Comparison of ENCODE assay signal across 12 mouse cellular contexts in genomic region chr11:97589216-97589615, GRCm38 (mm10). TPM values are rescaled to one million over a fixed set of nuclear protein-coding genes. Genes with fewer than 3 reads are reported as not detected.
DNase-seq lines count a peak whose midpoint lies in the region; ATAC-seq and TF ChIP-seq lines count a peak whose summit lies in the region.
"Had no signal": no experiment of that assay in that cellular context is flagged by ENCODE, and none has a peak within 500 bp of the region (broad histone marks: within the 10 kb centered on the region; RNA-seq: fewer than 3 reads in every experiment).

No protein-coding gene starts in this region.

- no peak overlapping the region for H3K4me3 ChIP-seq in kidney, postnatal 0 days (replicated peaks; ENCODE audit: low read depth, low read length)
- H3K4me3 ChIP-seq in embryonic facial prominence, embryonic 10.5 days, result 0 out of 2 replicates have a peak overlapping the region, but pooled peaks have one; percentile 13
- H3K4me3 ChIP-seq in kidney, adult 2 months (ENCODE audit: insufficient read depth, low read depth, low read length), result no peak overlapping the region
- H3K4me3 ChIP-seq: heart, embryonic 15.5 days; lung, embryonic 15.5 days had no signal

- TF ChIP-seq CTCF in kidney, postnatal 0 days (IDR thresholded peaks at IDR 0.05; ENCODE audit: low read depth), result no peak
- TF ChIP-seq CTCF in kidney, adult 2 months (conservative IDR thresholded peaks at IDR 0.05; ENCODE audit: insufficient read depth, insufficient read length, low read depth, low read length), result no peak

- WGBS in kidney, postnatal 0 days, result 14% methylated on average over 10 of the region's 10 CpGs
- 3% methylated on average over 10 of the region's 10 CpGs for WGBS in embryonic facial prominence, embryonic 10.5 days
- WGBS in kidney, adult 2 months, result 34% methylated on average over 10 of the region's 10 CpGs

- H3K27ac ChIP-seq in kidney, postnatal 0 days, result no peak overlapping the region
- H3K27ac ChIP-seq in embryonic facial prominence, embryonic 10.5 days (replicated peaks), result no peak overlapping the region
- no peak overlapping the region for H3K27ac ChIP-seq in kidney, adult 2 months (ENCODE audit: insufficient read depth, low read depth, low read length)
- H3K27ac ChIP-seq: heart, embryonic 15.5 days; lung, embryonic 15.5 days had no signal

- DNase-seq in kidney, postnatal 0 days (ENCODE audit: low spot score), result no peak
- DNase-seq in kidney, postnatal 10 days, result no peak
- peak; percentile 40 for DNase-seq in R1 (ENCODE audit: low read depth, low spot score)
- DNase-seq in embryonic facial prominence, embryonic 10.5 days (ENCODE audit: low spot score), result peak; percentile 62
- peak; percentile 69 for DNase-seq in lung, postnatal 36 days
- no peak for DNase-seq in layer of hippocampus, adult 18-20 months (ENCODE audit: low spot score in 2 of 2)
- no peak for DNase-seq in kidney, adult 2 months
- DNase-seq: adrenal gland, postnatal 10 days; cerebellum, adult 8-10 months had no signal

- ATAC-seq in kidney, postnatal 0 days (replicated peaks; ENCODE audit: low FRiP score, low read depth), result no peak
- ATAC-seq: intestine, embryonic 16.5 days had no signal

- no peaks in the 10 kb centered on the region for H3K9me3 ChIP-seq in kidney, postnatal 0 days (replicated peaks; ENCODE audit: low read length)
- H3K9me3 ChIP-seq in embryonic facial prominence, embryonic 10.5 days, result no peaks in the 10 kb centered on the region
- H3K9me3 ChIP-seq: heart, embryonic 15.5 days; lung, embryonic 15.5 days had no signal

- H3K4me2 ChIP-seq in kidney, postnatal 0 days (ENCODE audit: low read length), result no peak overlapping the region
- H3K4me2 ChIP-seq: heart, embryonic 15.5 days; lung, embryonic 15.5 days had no signal

- TF ChIP-seq POLR2A in kidney, adult 2 months (IDR thresholded peaks at IDR 0.05; ENCODE audit: low read depth, low read length), result no peak

- H3K4me1 ChIP-seq in kidney, postnatal 0 days (replicated peaks; ENCODE audit: insufficient read depth, low read length), result peaks cover 3% of the 10 kb centered on the region; the same call in 1 of the 2 replicates
- H3K4me1 ChIP-seq in embryonic facial prominence, embryonic 10.5 days, result peaks cover 25% of the 10 kb centered on the region
- H3K4me1 ChIP-seq in kidney, adult 2 months (ENCODE audit: control insufficient read depth, insufficient read depth, low read length), result no peaks in the 10 kb centered on the region

- H3K27me3 ChIP-seq in kidney, postnatal 0 days (ENCODE audit: insufficient read depth, low read length), result no peaks in the 10 kb centered on the region
- H3K27me3 ChIP-seq in embryonic facial prominence, embryonic 10.5 days (replicated peaks; ENCODE audit: low read depth, poor library complexity, severe bottlenecking), result peaks cover 37% of the 10 kb centered on the region
- H3K27me3 ChIP-seq in kidney, adult 2 months (replicated peaks; ENCODE audit: control insufficient read depth, insufficient read depth, low read length), result no peaks in the 10 kb centered on the region

- 0 out of 2 replicates have a peak overlapping the region, but pooled peaks have one; percentile 27 for H3K9ac ChIP-seq in kidney, postnatal 0 days (ENCODE audit: low read depth, low read length)
- H3K9ac ChIP-seq: heart, embryonic 15.5 days; lung, embryonic 15.5 days had no signal

- no peaks in the 10 kb centered on the region for H3K36me3 ChIP-seq in kidney, postnatal 0 days (ENCODE audit: insufficient read depth, low read length)
- no peaks in the 10 kb centered on the region for H3K36me3 ChIP-seq in embryonic facial prominence, embryonic 10.5 days (replicated peaks)
- H3K36me3 ChIP-seq in kidney, adult 2 months (ENCODE audit: control insufficient read depth, insufficient read depth, low read length), result no peaks in the 10 kb centered on the region
- H3K36me3 ChIP-seq: heart, embryonic 15.5 days; lung, embryonic 15.5 days had no signal

RNA-seq across cellular contexts. Expression of gene Srcin1, which starts 13.2 kb away (rescaled TPM):
- polyA plus RNA-seq in kidney, postnatal 0 days (2015; fragmentation: Nextera tagmentation; extraction: Ambion mirVana), result 0.59 and 0.70 TPM in 2 replicates
- polyA plus RNA-seq in embryonic facial prominence, embryonic 10.5 days (2016; fragmentation: Nextera tagmentation; extraction: Ambion mirVana), result 0.72 and 0.80 TPM in 2 replicates
- 100 to 1,000 TPM; 218 to 221 TPM for total RNA-seq in layer of hippocampus, adult 18-20 months (2021)
- polyA plus RNA-seq in kidney, adult 2 months (2012; rRNA removed), result 13.0 and 13.2 TPM in 2 replicates

RNA-seq across cellular contexts. Expression of gene Epop, which starts 40.3 kb away (rescaled TPM):
- 2.9 and 4.1 TPM in 2 replicates for polyA plus RNA-seq in kidney, postnatal 0 days (2015; fragmentation: Nextera tagmentation; extraction: Ambion mirVana)
- polyA plus RNA-seq in embryonic facial prominence, embryonic 10.5 days (2016; fragmentation: Nextera tagmentation; extraction: Ambion mirVana), result 13.0 and 14.4 TPM in 2 replicates
- total RNA-seq in layer of hippocampus, adult 18-20 months (2021), result 10 to 100 TPM; 46.1 to 48.8 TPM
- 0.86 and 1.2 TPM in 2 replicates for polyA plus RNA-seq in kidney, adult 2 months (2012; rRNA removed)

Comparison
In these comparisons a context has a peak if more than half of its experiments do, and no peak if none do; other contexts are left out.
1. DNase-seq: peak in R1 (single experiment), embryonic facial prominence, embryonic 10.5 days (single experiment) and lung, postnatal 36 days (single experiment); none in kidney, postnatal 0 days (single experiment), kidney, postnatal 10 days (single experiment), layer of hippocampus, adult 18-20 months (0 of 2) and kidney, adult 2 months (single experiment).